Mouse (Mus musculus) ES-CJ7 (cell line): Measurements from ENCODE around the gene Raver1.

Source experiments
- DNase-seq: peaks from one replicate; pipeline ENCODE4 v3.0.0; 2011; ENCODE audit warnings: low read depth, low spot score

The Raver1 gene

GRCm38 (mm10) chr9:21041308-21041707, 50.5 kb downstream of the Raver1 start:
- DNase-seq, result no peak

- no peak for DNase-seq
Measured at GRCm38 (mm10) chr9:21039779-21040178, 52.0 kb downstream of the Raver1 start.

- DNase-seq, result no peak
Measured at GRCm38 (mm10) chr9:21037481-21037891, 54.3 kb downstream of the Raver1 start.

DNA sequence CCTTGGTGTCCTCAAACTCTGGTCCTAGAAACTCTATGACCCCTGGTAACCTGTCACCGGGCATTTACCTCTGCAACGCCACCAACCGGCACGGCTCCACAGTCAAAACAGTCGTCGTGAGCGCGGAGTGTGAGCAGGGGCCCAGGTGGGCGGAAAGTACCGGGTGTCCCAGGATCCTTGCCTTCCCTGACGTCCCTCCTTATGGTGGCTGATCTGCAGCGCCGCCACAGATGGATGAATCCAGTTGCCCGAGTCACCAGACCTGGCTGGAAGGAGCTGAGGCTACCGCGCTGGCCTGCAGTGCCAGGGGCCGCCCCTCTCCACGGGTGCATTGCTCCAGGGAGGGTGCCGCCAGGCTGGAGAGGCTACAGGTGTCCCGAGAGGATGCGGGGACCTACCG, 55.1 kb downstream of the Raver1 start:
- DNase-seq, result no peak

GRCm38 (mm10) chr9:21036161-21036560, 55.6 kb downstream of the Raver1 start:
- DNase-seq, result no peak

DNA sequence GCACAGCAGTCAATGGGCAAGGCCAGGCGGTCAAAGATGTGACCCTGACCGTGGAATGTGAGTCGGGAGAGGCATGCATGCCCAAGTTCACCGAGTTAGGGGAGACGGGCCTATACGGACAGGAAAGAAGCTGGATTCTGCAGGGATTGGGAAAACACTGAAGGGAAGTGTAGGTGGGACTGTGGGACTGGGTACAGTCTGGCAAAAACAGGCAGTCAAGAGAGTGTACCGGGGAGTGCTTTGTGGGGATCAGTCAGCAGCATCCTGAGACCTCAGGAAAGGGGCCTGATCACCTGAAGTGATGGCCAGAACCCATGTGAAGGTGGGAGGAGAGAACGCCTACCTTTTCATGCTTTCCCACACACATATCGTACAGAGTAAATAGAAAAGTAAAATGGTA, 56.2 kb downstream of the Raver1 start:
- DNase-seq, result no peak

DNA sequence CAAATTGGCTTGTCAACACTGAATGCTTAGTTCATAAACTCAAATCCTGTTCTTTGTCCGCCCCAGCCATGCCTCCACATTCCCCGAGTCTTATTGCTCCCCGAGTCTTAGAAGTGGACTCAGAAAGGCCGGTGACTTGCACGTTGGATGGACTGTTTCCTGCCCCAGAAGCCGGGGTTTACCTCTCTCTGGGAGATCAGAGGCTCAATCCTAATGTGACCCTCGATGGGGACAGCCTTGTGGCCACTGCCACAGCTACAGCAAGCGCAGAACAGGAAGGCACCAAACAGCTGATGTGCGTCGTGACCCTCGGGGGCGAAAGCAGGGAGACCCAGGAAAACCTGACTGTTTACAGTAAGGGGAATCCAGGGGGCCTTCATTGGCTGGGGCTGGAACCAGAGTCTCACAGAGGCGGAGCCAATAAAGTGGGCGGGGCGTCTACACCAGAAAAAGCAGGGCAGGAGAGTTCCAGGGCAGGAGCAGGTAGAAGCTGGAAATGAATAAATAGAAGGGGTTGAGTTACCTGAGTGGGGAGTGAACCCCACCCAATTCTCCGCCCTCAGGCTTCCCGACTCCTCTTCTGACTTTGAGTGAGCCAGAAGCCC, 57.2 kb downstream of the Raver1 start:
- DNase-seq, result peak; percentile 75

DNA sequence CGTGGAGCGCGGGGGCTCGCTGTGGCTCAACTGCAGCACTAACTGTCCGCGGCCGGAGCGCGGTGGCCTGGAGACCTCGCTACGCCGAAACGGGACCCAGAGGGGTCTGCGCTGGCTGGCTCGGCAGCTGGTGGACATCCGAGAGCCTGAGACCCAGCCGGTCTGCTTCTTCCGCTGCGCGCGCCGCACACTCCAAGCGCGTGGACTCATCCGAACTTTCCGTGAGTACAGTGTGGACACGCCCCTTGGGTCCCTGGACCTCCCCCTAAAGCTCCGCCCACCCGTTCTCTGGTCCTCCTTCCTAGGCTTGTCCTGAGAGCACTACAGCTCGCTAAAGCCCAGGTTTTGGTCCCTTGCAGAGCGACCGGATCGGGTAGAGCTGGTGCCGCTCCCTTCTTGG, 58.7 kb downstream of the Raver1 start:
- peak; percentile 92 for DNase-seq

DNA sequence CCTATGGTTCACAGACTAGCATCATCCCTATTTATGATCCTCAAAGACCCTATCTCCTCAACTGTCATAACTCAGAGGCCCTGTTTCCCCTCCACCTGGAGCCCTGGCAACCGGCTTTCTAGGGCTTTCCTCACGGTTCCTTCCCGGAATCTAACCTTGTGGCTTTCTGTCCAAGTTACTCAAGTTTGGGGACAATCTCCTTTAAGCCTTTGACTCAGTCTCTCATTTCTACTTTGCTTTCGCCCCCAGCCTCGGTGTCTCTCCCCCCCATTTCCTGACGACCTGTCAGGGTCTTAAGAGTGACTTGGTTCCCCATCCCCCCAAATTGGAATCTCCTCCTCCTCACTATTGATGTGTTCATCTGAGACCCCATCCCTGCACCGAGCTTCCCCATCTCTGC, 59.3 kb downstream of the Raver1 start:
- no peak for DNase-seq

- no peak for DNase-seq
Measured at GRCm38 (mm10) chr9:21031896-21032351, 59.9 kb downstream of the Raver1 start, which contains the start of gene Icam5. Gene Icam5, plus strand, starts transcription at chr9:21032073.

DNA sequence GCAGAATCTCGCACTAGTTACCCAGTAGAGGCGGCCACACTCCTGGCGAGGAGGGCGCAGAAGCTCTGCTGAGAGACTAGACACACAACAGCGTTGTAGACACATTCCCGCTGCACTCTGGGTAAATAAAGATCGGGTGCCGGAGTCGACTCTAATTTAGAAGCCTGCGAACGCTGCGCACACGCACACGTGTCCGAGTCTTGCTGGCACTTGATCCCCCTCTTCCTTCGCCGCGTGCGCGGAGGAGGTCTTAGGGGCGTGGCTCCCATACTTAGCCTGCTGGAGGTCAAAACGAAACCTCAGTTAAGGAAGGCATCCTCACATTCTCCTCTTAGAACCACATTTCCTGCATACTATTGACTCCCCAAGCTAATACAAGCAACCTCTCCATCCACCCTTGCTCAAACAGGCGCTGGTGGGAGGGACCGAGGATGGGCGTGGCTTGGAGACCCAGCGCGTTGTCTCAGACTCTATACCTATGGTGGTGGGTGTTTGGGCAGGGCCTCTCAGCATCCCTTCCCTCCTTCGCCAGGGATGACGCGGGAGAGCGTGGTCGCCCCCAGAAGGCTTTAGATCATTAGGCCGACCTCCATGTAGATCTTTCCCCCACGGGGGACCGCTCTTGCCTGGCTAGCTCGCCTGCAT, 60.4 kb downstream of the Raver1 start:
- peak; percentile 79 for DNase-seq

DNA sequence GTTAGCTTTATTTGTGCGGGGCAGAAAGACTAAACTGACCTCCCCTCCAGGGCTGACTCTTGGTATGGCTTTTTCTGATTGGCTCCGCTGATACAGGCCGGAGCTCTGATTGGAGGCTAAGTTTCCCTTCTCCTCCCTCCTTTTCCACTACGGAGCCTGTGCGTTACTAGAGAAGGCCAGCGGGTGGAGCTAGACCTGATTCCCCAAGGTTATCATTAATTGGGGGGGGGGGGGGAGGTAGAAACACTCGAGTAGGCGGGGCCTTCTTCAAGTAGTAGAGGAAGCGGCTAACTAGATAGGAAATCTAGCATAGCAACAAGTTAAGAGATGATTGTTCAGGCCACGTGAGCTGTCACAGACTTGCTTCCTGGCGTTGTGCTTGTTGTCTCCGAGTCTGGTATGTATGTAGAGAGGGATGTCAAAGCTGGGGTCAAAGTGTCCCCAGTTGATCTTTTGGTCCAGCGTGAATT, 61.0 kb downstream of the Raver1 start:
- peak; percentile 95 for DNase-seq

- DNase-seq, result no peak
Measured at GRCm38 (mm10) chr9:21030055-21030600, 61.7 kb downstream of the Raver1 start.

GRCm38 (mm10) chr9:21029291-21030054, 62.3 kb downstream of the Raver1 start, which contains the start of gene Icam4:
Gene Icam4, plus strand, starts transcription at chr9:21029373.
- peak; percentile 86 for DNase-seq

- DNase-seq, result no peak
Measured at GRCm38 (mm10) chr9:21028560-21029110, 63.2 kb downstream of the Raver1 start.

DNA sequence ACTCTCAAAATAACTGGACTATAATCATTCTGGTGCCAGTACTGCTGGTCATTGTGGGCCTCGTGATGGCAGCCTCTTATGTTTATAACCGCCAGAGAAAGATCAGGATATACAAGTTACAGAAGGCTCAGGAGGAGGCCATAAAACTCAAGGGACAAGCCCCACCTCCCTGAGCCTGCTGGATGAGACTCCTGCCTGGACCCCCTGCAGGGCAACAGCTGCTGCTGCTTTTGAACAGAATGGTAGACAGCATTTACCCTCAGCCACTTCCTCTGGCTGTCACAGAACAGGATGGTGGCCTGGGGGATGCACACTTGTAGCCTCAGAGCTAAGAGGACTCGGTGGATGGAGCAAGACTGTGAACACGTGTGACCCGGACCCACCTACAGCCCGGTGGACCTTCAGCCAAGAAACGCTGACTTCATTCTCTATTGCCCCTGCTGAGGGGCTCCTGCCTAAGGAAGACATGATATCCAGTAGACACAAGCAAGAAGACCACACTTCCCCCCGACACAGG, 64.0 kb downstream of the Raver1 start:
- no peak for DNase-seq

GRCm38 (mm10) chr9:21026849-21027248, 65.0 kb downstream of the Raver1 start:
- DNase-seq, result no peak

- DNase-seq, result no peak
Measured at GRCm38 (mm10) chr9:21025258-21025810, 66.5 kb downstream of the Raver1 start.
